Mouse (Mus musculus): Measurements from ENCODE around the gene Poc1a. TPM values are rescaled to one million over a fixed set of nuclear protein-coding genes. Genes with fewer than 3 reads are reported as not detected.

Poc1a gene
- polyA plus RNA-seq, 1 experiment from 2014 or later, result 7.0 TPM

DNA sequence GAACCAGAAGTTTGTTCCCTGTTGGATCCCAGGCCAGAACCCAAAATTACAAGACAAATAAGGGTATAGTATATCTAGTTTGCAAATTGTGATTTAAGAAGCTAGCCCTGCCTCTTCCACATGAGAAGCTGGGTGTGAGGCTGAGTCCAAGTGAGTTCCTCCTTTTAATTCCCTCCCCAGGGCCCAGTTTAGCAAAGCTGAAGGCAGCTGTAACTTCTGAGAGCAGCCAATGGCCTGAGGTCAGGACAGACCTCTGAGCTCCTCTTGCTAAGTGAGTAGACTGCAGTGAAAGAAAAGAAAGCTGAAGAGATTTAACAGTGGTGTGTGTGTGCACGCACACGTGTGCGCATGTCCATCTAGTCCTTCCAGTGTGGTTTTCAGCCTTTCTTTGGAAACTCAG lies 41.6 kb downstream of the Poc1a start:
- H3K9ac ChIP-seq (replicated peaks), result no peak overlapping the region
- no peaks in the 10 kb centered on the region for H3K36me3 ChIP-seq
- H3K4me3 ChIP-seq (replicated peaks), result no peak overlapping the region
- no peak overlapping the region for H3K27ac ChIP-seq (replicated peaks)
- H3K4me2 ChIP-seq, result no peak overlapping the region
- H3K9me3 ChIP-seq (replicated peaks), result no peaks in the 10 kb centered on the region
- no peak for ATAC-seq (ENCODE audit: low FRiP score)
- H3K4me1 ChIP-seq, result peaks cover 5% of the 10 kb centered on the region
- WGBS, result 87% methylated on average over 3 of the region's 3 CpGs
- H3K27me3 ChIP-seq (replicated peaks), result no peaks in the 10 kb centered on the region

DNA sequence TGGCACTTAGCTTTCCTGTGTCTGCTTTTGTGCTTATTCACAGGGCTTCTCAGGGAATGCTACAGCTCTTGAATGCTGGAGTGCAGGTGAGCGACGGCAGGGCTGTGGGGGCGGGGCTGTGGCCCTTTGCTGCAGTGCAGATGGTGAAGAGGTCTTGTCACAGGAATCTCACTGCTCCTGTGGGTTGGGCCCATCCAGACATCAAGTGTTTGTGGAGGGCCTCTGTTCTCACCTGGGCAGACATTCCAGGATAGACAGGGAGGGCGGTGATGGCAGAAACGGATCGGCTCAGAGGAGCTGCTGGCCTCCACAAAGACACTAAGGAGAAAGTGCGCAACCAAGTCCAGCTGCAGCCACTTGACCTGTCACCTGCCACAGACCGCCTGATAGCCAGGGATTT lies 45.4 kb downstream of the Poc1a start:
- H3K27me3 ChIP-seq (replicated peaks), result no peaks in the 10 kb centered on the region
- H3K9ac ChIP-seq (replicated peaks), result no peak overlapping the region
- ATAC-seq (ENCODE audit: low FRiP score), result no peak
- H3K36me3 ChIP-seq, result no peaks in the 10 kb centered on the region
- no peak overlapping the region for H3K4me2 ChIP-seq
- 87% methylated on average over 8 of the region's 8 CpGs for WGBS
- H3K4me3 ChIP-seq (replicated peaks), result no peak overlapping the region
- peaks cover 6% of the 10 kb centered on the region for H3K4me1 ChIP-seq
- H3K27ac ChIP-seq (replicated peaks), result no peak overlapping the region
- no peaks in the 10 kb centered on the region for H3K9me3 ChIP-seq (replicated peaks)

DNA sequence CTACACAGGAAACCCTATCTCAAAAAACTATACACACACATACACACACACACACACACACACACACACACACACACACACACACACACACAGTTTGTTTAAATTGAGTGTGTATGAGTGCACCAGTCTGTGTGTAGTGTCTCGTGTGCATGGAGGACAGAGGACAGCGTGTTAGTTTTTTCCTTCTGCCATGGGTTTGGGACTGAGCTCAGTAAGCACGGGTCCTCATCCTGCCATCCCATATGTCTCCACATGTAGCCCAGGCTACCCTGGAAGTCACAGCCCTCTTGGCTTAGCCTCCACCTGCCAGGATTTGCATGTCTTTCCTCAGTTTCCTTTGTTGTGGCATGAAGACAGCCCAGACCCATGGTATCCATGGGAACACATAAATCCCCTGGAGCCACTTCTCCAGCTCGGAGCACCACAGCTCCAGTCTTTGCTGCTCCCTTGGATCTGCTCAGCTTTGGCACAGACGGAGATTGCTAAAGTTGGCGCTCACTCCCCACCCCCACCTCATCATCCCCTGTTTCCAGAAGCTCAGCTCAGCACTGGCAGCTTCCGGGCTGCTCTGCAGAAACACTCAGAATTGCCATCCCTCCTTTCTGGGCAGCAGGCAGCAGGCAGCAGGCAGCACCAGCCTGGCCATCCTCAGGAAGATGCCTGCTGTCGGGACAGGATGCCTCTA lies 46.4 kb downstream of the Poc1a start:
- WGBS, result 70% methylated on average over 8 of the region's 8 CpGs
- H3K4me2 ChIP-seq, result no peak overlapping the region
- no peak overlapping the region for H3K27ac ChIP-seq (replicated peaks)
- H3K36me3 ChIP-seq, result no peaks in the 10 kb centered on the region
- no peak for ATAC-seq (ENCODE audit: low FRiP score)
- H3K4me3 ChIP-seq (replicated peaks), result no peak overlapping the region
- no peaks in the 10 kb centered on the region for H3K27me3 ChIP-seq (replicated peaks)
- no peak overlapping the region for H3K9ac ChIP-seq (replicated peaks)
- peaks cover 6% of the 10 kb centered on the region for H3K4me1 ChIP-seq
- no peaks in the 10 kb centered on the region for H3K9me3 ChIP-seq (replicated peaks)

DNA sequence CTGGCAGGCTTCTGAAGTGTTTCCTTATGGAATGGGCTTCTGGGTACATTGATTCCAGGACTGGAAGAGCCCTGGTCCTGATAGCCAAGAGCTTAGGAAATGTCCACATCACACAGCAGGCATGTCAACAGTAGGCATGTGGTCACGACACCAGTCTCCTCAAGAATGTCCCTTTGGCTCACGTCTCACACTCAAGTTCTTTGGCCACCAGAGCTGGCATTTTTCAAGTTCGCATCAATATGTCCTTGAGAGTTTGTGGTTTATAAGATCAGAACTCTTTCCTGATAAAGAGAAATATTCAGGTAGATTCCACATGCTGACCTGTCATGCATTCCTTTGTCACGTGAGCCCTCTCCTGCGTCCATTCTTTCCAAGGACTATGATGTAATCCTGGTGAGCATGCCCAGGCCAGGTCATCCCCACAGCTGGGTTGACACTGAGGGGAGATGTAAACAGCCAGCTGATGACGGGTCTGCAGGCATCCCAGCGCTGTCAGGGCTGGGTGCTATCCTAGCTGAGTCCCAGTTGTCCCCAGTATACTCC lies 47.3 kb downstream of the Poc1a start:
- H3K9me3 ChIP-seq (replicated peaks), result no peaks in the 10 kb centered on the region
- no peak overlapping the region for H3K27ac ChIP-seq (replicated peaks)
- ATAC-seq (ENCODE audit: low FRiP score), result no peak
- no peaks in the 10 kb centered on the region for H3K27me3 ChIP-seq (replicated peaks)
- no peak overlapping the region for H3K9ac ChIP-seq (replicated peaks)
- H3K4me3 ChIP-seq (replicated peaks), result no peak overlapping the region
- H3K4me1 ChIP-seq, result peaks cover 6% of the 10 kb centered on the region
- no peaks in the 10 kb centered on the region for H3K36me3 ChIP-seq
- WGBS, result 86% methylated on average over 7 of the region's 7 CpGs
- no peak overlapping the region for H3K4me2 ChIP-seq

DNA sequence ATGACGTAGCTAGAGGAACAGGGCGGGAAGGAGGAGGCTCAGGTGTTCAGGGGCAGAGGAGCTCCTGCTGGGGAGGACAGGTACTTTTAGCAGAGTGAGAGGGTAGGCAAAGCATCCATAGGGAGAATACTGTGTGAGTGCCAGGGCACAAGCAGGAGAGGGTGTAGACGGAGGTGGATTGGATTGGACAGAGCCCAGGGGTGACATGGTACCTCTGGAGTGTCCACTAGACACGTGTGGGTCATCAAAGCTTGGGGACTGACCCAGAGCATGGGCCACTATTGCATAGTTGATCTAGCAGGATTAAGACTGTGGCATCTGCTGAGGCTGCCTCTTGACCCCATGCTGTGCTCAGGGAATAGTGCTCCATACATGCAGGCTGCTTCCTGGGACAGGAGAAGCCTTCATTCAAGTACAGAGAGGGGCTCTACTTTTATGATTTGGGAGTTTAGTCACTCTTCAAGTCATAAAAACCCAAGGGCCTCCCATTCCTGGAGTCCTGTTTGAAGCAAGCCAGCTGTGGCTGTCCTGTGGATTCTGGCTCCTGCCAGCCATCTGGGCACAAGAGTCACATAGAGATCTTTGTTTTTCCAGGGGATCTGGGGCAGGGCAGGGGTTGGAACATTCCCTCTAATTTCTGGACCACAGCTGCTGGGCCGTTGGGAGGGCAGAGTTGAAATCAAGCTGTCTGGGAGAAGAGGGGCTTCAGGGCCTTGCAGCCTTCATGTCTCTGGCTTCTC lies 48.1 kb downstream of the Poc1a start:
- H3K4me1 ChIP-seq, result peaks cover 6% of the 10 kb centered on the region
- no peak overlapping the region for H3K27ac ChIP-seq (replicated peaks)
- no peak overlapping the region for H3K9ac ChIP-seq (replicated peaks)
- no peak for ATAC-seq (ENCODE audit: low FRiP score)
- H3K4me3 ChIP-seq (replicated peaks), result no peak overlapping the region
- H3K4me2 ChIP-seq, result no peak overlapping the region
- no peaks in the 10 kb centered on the region for H3K36me3 ChIP-seq
- no peaks in the 10 kb centered on the region for H3K27me3 ChIP-seq (replicated peaks)
- 69% methylated on average over 5 of the region's 5 CpGs for WGBS
- H3K9me3 ChIP-seq (replicated peaks), result no peaks in the 10 kb centered on the region

DNA sequence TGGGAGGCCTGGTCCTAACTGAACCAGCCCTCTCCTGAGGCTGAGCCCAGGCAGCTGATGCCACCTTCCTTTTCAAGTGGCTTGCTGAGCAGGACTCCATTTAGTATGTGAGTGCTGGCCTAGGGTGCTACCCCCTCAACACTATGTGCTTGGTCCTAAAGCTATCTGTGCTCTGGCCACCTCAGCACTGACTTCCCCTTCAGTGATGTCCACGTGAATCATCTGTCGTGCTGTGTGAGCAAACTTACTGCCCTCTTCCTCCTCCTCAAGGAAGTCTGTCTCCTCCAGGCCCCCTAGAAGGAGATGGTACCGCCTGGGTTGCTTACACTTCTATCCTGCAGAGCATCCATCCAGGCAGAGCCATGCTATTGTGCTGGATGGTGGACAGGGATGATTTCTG lies 51.9 kb downstream of the Poc1a start:
- no peak overlapping the region for H3K27ac ChIP-seq (replicated peaks)
- no peak overlapping the region for H3K4me2 ChIP-seq
- no peak overlapping the region for H3K9ac ChIP-seq (replicated peaks)
- H3K9me3 ChIP-seq (replicated peaks), result no peaks in the 10 kb centered on the region
- peaks cover 11% of the 10 kb centered on the region for H3K4me1 ChIP-seq
- H3K27me3 ChIP-seq (replicated peaks), result no peaks in the 10 kb centered on the region
- no peak for ATAC-seq (ENCODE audit: low FRiP score)
- WGBS, result 89% methylated on average over 3 of the region's 3 CpGs
- no peaks in the 10 kb centered on the region for H3K36me3 ChIP-seq
- H3K4me3 ChIP-seq (replicated peaks), result no peak overlapping the region

DNA sequence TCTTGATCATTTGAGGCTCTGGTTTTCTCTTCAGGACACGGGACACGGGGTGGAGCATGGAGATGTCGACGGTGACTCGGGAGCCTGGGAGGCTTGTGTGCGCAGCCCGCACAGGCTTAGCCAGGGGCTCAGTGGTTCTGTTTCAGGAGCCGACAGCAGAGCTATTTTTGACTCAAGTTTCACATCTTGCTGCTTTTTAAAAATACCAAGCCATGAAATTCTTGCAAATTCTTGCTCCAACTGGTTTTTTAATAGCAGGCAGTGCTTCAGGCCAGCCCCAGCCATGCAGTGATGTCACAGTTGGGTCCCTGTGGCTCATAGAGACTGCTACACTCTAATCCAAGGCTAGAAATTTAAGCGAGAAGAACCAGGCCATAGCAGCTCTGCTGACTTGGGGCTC lies 56.8 kb downstream of the Poc1a start:
- H3K27ac ChIP-seq (replicated peaks), result peak overlapping the region; percentile 62
- ATAC-seq (ENCODE audit: low FRiP score), result no peak

DNA sequence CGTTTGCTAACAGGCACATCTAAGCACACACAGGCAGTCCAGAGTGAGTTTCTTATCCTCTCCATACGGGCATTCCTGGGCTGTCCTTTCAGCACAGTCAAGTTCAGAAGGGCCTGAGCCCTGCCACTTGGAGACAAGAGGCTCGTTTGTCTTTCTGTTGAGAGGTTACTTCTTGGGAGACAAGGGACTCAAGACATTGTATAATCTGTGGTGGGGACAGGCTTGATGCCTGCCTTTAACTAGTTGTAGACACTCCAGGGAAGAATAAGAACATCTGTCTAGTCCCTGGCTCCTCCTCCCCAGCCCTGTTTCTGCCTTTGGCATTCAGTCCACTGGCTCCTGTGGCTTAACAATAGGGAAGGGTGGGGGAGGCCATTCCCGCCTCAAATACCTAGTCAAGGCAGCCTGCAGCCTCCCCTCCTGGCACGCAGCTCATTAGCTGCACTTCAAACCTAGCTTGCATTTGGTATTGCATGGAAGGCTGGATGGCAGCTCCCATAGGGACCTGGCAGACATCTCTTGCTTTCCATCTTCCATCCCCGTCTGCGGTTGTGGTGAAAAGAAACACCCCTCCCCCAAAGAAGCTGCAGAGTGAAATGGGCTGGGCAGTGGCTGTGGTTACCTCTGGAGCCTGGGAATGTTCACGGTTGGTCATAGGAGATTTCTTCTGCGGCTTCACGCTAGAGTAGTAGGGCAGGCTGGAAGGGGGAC lies 57.8 kb downstream of the Poc1a start:
- Histone ChIP-seq H3K4me1 (peaks cover 34% of the 10 kb centered on the region), H3K9me3 (replicated peaks) (no peaks in the 10 kb centered on the region), H3K9ac (replicated peaks) (no peak overlapping the region), H3K27ac (replicated peaks) (peak overlapping the region; percentile 62), H3K36me3 (no peaks in the 10 kb centered on the region), H3K27me3 (replicated peaks) (no peaks in the 10 kb centered on the region), H3K4me2 (0 out of 2 replicates have a peak overlapping the region, but pooled peaks have one; percentile 2), H3K4me3 (replicated peaks) (no peak overlapping the region)
- peak; percentile 41; the same call in 1 of the 2 replicates for ATAC-seq (ENCODE audit: low FRiP score)
- WGBS, result 16% methylated on average over 10 of the region's 10 CpGs

More for the DNA sequence above, 56.8 kb downstream of the Poc1a start:
- Histone ChIP-seq H3K36me3 (no peaks in the 10 kb centered on the region), H3K9ac (replicated peaks) (no peak overlapping the region), H3K4me2 (no peak overlapping the region), H3K9me3 (replicated peaks) (no peaks in the 10 kb centered on the region), H3K4me1 (peaks cover 34% of the 10 kb centered on the region), H3K27me3 (replicated peaks) (no peaks in the 10 kb centered on the region), H3K4me3 (replicated peaks) (no peak overlapping the region)
- WGBS, result 84% methylated on average over 9 of the region's 9 CpGs

DNA sequence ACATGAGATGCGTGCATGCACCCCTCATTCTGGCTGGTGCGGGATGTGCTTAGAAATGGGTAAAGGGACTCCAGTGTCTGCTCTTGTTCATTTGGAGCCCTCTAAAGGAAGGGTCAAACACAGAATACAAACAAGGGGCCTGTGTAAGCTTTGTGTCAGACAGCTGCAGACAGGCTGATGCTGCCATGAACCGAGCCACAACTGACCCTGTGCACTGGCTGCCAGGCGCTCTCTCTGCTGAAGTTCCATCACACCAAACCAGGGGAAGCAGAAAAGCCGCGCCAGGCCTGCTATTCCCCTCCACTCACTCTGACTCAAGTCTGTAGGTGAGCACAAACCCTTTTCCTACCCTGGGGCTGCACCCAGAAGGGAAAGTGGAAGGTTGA lies 58.3 kb downstream of the Poc1a start:
- Histone ChIP-seq H3K4me1 (peaks cover 34% of the 10 kb centered on the region), H3K27ac (replicated peaks) (peak overlapping the region; percentile 62; the same call in 1 of the 2 replicates), H3K9ac (replicated peaks) (no peak overlapping the region), H3K36me3 (no peaks in the 10 kb centered on the region), H3K9me3 (replicated peaks) (no peaks in the 10 kb centered on the region), H3K4me3 (replicated peaks) (no peak overlapping the region), H3K4me2 (no peak overlapping the region), H3K27me3 (replicated peaks) (no peaks in the 10 kb centered on the region)
- ATAC-seq (ENCODE audit: low FRiP score), result no peak
- 52% methylated on average over 6 of the region's 6 CpGs for WGBS

DNA sequence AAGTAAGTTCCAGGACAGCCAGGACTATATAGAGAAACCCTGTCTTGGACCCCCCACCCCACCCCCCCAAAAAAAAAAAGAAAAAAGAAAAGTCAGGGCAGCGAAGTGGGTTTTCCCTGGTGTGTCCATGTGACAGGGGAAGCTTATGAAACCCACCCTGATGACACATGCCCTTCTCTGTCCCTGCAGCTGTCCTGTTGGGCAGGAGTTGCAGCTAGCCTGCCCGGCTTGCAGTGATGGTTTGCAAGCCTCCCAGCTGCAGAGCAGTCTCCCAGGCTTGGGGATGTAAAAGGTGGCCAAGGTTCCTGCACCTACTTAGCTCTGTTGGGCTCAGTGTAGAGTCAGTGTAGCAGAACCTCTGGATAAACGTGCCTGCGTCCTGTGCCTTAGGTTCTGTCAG lies 58.9 kb downstream of the Poc1a start:
- H3K9ac ChIP-seq (replicated peaks), result no peak overlapping the region
- H3K4me2 ChIP-seq, result no peak overlapping the region
- H3K4me3 ChIP-seq (replicated peaks), result no peak overlapping the region
- no peaks in the 10 kb centered on the region for H3K36me3 ChIP-seq
- H3K27ac ChIP-seq (replicated peaks), result no peak overlapping the region
- WGBS, result 96% methylated on average over 4 of the region's 4 CpGs
- H3K9me3 ChIP-seq (replicated peaks), result no peaks in the 10 kb centered on the region
- no peak for ATAC-seq (ENCODE audit: low FRiP score)
- H3K27me3 ChIP-seq (replicated peaks), result no peaks in the 10 kb centered on the region
- peaks cover 34% of the 10 kb centered on the region for H3K4me1 ChIP-seq

DNA sequence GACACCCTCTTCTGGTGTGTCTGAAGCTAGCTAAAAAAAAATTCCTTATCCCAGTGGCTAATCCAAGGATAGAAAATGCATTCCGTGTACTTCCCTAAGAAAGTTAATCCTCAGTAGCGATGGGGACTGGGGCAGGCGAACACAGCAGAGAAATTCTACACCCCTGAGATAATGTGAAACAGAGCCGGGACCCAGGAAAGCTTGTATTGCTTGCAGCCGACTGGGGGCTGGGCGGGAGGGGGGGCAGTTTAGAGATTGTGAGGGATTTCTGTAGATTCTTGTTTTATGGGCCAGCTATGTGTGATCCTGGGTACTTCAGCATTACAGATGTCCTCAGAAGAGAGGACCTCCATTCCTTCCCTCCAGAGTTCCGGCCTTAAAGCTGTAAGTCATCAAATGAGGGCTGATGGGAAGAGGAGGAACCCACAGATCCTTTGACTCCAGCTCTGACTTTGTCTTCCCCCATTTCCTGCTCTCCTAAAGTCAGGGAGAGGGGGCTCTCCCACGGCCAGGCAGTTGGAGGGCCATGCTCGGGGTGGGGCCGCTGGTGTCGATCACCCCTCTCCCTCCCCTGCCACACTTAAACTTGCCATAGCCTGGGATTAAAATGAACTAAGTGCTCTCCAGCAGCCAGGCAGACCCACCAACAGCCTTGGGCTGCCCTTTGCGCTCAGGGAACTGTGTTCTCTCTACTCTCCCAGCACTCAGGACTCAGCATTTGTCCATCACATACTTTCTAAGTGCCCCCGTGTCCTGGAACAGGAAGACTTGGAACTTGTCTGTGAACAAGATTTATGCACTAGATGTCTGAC lies 59.8 kb downstream of the Poc1a start:
- Histone ChIP-seq H3K9me3 (replicated peaks) (no peaks in the 10 kb centered on the region), H3K27ac (replicated peaks) (0 out of 2 replicates have a peak overlapping the region, but pooled peaks have one; percentile 6), H3K4me1 (peaks cover 40% of the 10 kb centered on the region), H3K9ac (replicated peaks) (no peak overlapping the region), H3K4me2 (no peak overlapping the region), H3K4me3 (replicated peaks) (no peak overlapping the region), H3K27me3 (replicated peaks) (no peaks in the 10 kb centered on the region), H3K36me3 (no peaks in the 10 kb centered on the region)
- 75% methylated on average over 13 of the region's 13 CpGs for WGBS
- ATAC-seq (ENCODE audit: low FRiP score), result no peak
